Mouse (Mus musculus) adrenal gland, adult 8-10 months (tissue): ENCODE results near the gene Cd24a. TPM values are rescaled to one million over a fixed set of nuclear protein-coding genes. Genes with fewer than 3 reads are reported as not detected.

Experiments used
- DNase-seq: peaks from one replicate; pipeline ENCODE4 v3.0.0; 2022
- total RNA-seq, 4 experiments: library from RNA; stranded (reverse); gene quantifications; 2 replicates each; pipeline ENCODE4 v1.2.4; 2022

Gene Cd24a
- total RNA-seq, result 10 to 100 TPM; 15.7 to 28.6 (median 22.9) TPM

DNA sequence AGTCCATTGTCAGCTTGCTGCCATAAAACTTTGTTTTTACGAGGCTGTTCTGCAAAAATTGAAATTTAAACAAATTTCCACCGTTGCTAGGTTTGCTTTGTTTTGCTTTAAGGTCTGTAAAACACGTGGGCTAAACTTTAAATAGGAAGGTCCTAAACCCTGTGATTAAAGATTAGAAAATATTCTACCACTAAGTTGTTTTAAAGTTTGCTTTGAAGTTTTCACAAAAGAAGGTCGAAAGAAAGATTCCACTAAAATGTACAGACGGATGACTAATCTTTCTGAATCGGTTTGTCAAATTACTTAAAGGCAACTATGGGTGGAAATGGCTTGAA, at the start of gene Cd24a:
Gene Cd24a (plus strand): TSS at position 288 of the 335 bp plus-strand sequence.
- DNase-seq, result no peak

- DNase-seq, result no peak
These were observed 43.7 kb upstream of the Cd24a start for GRCm38 (mm10) chr10:43534382-43534781.

GRCm38 (mm10) chr10:43537652-43538051, 40.4 kb upstream of the Cd24a start:
- DNase-seq, result no peak

DNA sequence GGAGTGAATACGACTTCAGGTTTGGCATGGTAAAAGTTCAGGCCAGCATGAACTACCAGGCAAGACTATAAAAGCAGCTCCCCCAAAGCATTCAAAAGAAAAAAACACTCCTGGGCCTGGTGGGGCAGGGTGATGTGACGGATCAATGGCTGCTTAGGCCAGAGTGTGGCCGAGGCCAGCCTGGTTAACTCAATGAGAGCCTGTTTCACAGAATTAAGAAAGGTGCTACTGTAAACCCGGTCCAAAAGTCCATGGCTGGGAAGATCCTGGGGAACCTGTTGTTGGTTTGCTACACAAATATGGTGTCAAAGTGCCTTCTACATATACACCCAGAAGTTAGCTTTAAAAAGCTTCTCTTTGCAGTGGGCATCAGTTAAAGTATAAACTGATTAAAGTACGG, 39.3 kb upstream of the Cd24a start:
- no peak for DNase-seq

GRCm38 (mm10) chr10:43539746-43540310, 38.3 kb upstream of the Cd24a start:
- no peak for DNase-seq

DNA sequence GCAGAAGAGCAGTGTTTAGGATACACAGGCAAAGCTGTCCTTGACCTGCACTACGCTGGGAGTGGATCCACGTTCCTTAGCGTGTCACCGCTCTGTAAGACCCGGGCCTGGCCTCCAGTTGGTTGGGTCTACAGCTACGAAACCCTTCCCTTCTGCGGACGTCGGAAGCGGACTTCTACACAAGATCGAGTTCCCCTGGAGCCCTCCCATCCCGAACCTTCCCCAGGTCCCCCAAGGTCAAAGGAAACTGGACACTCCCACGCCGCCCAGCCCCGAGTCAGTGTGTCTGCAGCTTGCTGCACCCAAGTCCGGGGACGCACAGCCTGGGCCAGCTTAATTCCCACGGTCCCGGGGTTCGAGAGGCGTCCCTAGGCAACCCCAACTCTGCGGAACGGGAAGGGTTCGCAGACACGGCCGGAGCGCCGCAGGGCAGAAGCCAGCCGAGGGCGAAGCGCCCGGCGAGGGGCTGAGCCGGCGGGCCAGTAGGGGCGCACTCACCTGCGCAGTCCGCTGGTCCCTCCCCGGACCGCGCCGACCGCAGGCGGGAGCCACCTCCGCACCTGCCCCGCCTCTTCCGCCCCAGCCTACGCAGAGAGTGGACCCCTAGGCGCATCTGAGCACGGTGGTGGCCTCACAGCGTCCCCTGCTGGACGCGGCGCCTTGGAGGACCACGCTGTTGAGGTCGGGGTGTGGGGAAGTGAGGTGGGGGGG, 37.5 kb upstream of the Cd24a start, which contains the start of gene 1700021F05Rik:
Gene 1700021F05Rik (minus strand): TSS at position 553 of the 711 bp plus-strand sequence.
- DNase-seq, result peak; percentile 92

- no peak for DNase-seq
These were observed 36.9 kb upstream of the Cd24a start for GRCm38 (mm10) chr10:43541153-43541544.

- DNase-seq, result no peak
These were observed 28.7 kb upstream of the Cd24a start for GRCm38 (mm10) chr10:43549411-43549810.

DNA sequence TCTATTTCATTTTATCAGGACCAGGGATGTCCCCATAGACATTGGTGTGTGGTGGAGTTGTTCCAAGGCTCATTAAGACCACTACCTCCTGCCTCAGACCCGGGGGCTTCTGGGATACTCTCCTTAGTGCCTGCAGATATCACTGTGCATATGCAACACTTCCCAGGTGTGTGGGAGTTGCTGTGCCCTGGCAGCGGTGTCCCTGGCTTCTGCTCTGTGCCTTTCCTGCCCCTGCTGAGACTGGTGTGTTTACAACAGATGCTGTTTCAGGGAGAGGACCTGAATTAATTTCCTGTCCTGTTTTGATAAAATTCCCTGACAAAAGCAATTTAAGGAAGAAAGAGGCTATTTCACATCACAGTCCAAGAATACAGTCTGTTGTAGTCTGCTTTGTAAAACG, 27.2 kb upstream of the Cd24a start:
- no peak for DNase-seq

DNA sequence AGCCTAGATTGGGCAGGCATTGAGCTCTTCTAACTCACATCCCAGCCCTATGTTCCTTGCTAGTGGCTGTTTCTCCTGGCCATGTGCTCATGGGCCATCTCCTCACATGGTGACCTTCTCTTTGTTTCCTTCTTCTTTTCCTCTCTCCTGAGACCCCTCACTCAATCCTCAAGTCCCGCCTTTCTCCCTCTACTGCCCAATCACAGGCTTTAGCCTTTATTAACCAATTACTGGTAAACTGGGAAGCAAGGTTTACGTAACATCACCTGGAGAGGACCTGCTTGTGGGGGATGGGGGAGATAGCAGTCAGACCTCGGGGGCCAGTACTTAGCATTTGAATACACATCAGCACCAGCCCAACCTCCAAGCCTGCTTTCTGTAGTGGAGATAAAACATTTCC, 26.7 kb upstream of the Cd24a start:
- DNase-seq, result no peak

GRCm38 (mm10) chr10:43557630-43558165, 20.4 kb upstream of the Cd24a start:
- DNase-seq, result no peak

DNA sequence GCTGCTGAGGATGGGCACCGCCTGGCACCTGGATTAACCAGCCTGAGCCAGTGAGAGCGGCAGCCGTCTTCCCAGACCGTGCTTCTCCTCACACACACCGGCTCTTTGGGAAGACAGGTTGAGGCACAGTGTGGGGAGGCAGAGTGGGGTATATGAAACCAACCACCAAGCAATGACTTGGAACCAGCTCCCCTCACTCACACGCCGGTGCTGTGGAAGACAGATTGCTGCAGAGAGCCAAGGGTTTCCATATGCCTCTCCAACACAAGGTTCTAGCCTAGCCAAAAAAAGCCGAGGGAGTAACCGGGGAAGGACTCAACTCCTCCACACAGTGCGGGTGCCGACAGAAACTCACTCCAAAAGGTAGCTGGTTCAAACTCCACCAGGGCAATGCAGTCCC, 18.8 kb upstream of the Cd24a start:
- no peak for DNase-seq

- no peak for DNase-seq
These were observed 17.3 kb upstream of the Cd24a start for GRCm38 (mm10) chr10:43560765-43561164.

DNA sequence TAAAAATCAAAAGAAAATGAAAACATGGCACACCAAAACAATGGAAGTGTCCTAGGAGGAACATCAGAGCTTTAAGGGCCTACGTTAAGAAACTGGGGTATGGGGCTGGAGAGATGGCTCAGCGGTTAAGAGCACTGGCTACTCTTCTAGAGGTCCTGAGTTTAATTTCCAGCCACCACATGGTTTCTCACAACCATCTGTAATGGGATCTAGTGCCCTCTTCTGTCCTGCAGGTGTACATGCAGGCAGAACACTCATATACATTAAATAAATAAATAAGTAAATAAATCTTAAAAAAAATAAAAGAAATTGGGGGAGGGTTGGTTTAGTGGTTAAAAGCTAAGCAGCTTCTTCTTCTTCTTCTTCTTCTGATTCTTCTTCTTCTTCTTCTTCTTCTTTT, 16.8 kb upstream of the Cd24a start:
- DNase-seq, result no peak

GRCm38 (mm10) chr10:43574352-43574751, 3.7 kb upstream of the Cd24a start:
- no peak for DNase-seq

DNA sequence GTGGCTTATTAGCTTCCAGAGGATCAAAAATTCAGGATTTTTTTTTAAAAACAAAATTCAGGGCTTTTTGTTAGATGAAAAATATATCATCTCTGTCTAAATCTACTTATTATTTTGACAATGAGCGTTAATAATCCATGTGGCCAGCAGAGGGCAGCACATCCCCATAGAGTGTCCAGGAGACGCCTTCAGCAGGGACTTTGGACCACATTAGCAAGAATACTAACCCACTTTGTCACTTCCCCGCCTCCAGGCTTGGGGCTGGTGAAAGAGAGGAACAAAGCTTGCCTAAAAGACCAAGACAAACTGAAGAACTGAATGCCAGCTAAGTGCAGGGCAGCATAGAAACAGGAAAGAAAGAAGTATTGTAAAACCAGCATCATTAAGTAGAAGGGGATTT, 3.1 kb upstream of the Cd24a start:
- DNase-seq, result peak; percentile 37

DNA sequence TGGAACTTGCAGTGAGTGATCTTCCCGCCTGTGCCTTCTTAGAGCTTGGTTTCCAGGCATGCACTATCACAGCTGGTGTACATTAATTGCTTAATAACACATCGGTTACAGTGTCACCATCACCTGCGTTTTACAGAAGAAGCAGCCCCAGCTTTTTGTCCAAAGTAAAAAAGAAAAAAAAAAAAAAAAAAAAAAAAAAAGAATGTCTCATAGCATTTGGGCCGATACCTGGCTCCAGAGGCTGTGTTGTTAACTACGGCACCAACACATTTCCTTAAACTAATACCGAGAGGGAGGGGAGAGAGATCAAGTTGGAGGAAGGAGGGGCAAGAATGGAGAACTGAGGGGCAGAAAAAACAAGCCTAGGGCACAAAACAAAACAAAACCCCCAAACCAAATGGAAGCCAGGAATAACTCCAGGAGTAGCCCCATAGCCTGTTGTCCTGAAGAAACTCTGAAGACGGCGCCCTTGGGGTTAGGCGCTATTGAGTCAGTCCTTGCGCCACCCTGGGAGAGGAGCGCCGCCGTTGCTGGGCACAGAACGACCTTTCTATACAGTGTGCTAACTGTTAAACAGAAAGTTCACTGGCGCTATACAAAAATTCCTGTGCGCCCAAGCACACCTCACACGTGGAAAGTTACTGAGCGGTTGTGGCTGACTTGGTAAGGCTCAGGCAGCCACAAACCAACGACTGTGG, 636 bp upstream of the Cd24a start:
- DNase-seq, result peak; percentile 6

GRCm38 (mm10) chr10:43578366-43578753, 276 bp downstream of the Cd24a start:
- DNase-seq, result peak; percentile 17

DNA sequence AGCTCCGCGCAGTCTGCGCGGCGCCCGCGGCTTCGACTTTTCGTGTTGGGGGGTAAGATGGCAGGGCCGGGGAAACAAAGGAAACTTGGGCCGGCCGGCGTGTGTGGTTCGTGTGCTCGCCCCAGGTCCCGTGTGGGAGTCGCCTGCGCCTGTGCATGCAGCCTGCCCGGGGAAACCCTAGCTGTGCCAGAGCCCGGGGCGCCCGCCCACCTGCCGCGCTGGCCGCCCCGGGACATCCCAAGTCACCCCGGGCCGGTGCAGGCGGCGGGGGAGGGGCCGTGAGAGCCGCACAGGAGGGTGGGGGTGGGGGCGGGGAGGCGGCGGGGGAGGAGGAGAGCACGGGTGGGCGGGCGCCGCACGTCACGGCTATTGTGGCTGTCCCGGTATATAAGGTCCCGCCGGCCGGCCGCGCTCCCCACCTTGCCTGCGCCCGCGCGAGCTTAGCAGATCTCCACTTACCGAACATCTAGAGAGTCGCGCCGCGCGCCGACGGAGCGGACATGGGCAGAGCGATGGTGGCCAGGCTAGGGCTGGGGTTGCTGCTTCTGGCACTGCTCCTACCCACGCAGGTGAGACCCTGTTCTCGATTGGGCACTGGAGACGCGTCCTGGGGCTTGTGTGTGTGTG, 783 bp downstream of the Cd24a start:
- peak; percentile 33 for DNase-seq

DNA sequence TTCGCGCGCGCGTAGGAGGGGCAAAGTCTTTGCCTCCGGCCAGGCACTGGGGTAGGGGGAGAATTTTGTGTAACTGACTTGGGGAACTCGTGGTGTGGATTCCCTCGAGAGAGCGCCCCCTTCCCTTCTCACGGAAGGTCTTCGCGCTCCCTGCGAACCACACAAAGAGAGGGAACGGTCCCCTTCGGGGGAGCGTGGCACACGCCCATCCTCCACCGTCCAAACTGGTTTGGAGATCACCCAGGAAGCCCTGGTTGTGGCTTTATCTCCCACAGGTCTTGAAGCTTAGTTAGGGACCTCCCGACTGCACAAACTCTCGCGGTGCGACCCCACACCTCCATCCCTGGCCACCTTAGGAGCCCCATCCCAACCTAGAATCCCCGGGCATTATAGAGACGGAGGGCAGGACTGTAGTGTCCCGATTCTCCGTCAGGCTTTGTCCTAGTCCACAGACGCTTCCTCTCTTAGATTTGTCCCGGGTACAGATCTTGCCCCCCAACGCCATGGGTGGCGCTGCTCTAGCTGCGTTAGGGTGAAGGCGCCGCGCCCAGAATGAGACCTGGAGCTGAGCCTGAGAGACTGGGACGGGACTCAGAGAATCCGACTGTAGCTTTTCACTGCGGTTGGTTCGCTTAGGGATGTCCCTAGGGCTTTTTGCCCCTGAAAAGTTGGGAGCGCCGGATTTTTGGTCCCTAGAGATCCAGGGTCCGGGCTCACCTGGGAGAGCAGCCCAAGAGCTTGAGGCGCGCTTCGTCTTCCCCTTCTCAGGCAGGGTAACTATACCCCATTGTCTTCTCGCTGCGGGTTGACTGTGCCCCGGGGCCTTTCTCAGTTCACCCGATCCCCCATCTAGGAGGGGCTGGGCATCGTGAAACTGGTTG, 1.5 kb downstream of the Cd24a start:
- DNase-seq, result peak; percentile 5

GRCm38 (mm10) chr10:43580649-43581078, 2.6 kb downstream of the Cd24a start:
- peak; percentile 9 for DNase-seq

DNA sequence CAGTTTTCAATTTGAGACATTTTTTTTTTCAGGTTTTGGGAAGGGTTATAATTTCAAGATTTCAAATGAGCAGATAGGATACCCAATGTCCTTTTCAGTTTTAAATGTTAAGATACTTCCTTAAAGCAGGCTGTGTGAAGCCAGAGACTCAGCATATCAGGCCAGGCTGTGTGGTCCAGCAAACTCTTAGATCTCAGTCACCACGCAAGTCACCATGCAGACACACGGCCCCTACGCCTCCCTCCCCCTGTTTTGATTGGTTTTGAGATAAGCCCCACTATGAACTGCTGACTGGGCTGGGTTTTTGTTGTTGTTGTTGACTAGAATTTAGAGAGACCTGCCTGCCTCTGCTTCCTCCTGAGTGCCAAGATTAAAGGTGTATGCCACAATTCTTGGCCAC, 3.2 kb downstream of the Cd24a start:
- DNase-seq, result no peak
